Mouse (Mus musculus) thymus, adult 2 months (tissue): ENCODE measurements around the gene Dyrk2.

ENCODE experiments used
- CTCF ChIP-seq: fragments of 200-500 bp; IDR thresholded peaks from 2 replicates; pipeline ENCODE4 v1.5.1; 2012; ENCODE audit warnings: mild to moderate bottlenecking, control low read depth, low read length, moderate library complexity, borderline replicate concordance; ENCODE audit not compliant: control insufficient read depth, poor library complexity, insufficient read depth; ENCODE audit errors: extremely low read depth
- POLR2A ChIP-seq: fragments of 200-500 bp; IDR thresholded peaks from 2 replicates; pipeline ENCODE4 v1.6.1; 2012; ENCODE audit warnings: mild to moderate bottlenecking, low read length, control low read depth, moderate library complexity; ENCODE audit not compliant: control insufficient read depth, poor library complexity, insufficient read depth; ENCODE audit errors: extremely low read depth

DNA sequence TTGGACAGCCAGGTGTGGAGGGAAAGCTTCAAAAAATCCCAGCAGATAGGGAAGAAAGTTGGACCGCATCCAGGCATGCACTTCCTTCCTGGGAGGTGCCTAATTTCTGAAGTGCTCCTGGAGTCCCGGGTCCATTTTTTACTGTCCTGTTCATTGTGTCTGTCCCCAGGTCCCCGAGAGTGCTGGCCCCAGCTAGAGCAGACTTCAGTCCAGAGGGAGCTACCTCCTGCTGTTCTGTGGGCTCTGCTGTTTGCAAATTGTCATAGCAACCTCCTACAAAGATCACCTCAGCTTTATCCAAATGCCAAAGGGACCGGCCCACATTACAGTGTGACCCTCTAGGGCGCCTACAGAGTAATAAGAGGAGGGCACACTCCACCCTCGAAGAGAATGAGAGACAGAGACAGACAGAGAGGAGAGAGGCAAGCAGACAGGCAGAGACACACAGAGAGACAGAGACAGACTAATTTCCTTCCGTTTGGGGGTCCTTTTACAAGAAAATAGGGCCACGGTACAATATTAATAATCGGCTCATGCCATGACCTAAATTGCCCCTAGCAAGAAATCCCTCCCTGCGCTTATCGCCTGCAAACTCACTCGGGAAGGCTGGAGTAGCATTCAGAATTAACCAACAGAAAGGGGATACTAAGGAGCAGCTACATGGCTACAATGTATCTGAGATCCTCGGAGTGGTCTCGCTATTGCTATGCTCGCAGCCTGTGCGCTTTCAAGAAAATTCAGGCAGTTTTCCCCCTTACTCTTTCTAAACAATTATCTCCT lies at the start of gene Dyrk2:
- TF ChIP-seq POLR2A (no peak), CTCF (no peak)
